Mouse (Mus musculus): Measurements from ENCODE around the gene Rftn2. TPM values are rescaled to one million over a fixed set of nuclear protein-coding genes. Genes with fewer than 3 reads are reported as not detected.

Gene Rftn2
- polyA plus RNA-seq, 1 experiment from 2014 or later, result 13.8 TPM

DNA sequence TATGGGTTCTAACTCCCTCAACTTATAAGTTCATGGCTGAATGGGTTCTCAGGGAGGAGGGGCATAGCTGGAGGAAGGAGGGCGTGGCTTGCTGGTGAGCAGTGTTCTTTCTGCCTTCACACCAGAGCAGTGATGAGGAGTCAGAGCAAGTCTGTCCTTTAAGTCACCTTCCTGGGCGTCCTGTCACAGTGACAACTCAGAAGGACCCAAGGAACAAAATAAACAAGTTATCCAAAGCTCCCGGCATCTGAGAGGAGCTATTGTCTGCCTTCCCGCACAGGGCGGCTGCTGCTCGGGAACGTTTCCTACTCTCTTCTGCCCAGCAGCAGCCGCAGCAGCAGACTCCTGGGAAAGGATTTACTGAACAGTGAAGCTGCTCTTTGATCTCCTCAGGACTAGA is 34.6 kb downstream of the Rftn2 start:
- Histone ChIP-seq H3K4me3 (peak overlapping the region; percentile 30), H3K4me1 (peaks cover 23% of the 10 kb centered on the region), H3K27ac (peak overlapping the region; percentile 65), H3K27me3 (no peaks in the 10 kb centered on the region), H3K36me3 (no peaks in the 10 kb centered on the region), H3K9me3 (no peaks in the 10 kb centered on the region), H3K4me2 (peak overlapping the region; percentile 53), H3K9ac (peak overlapping the region; percentile 22; the same call in 1 of the 2 replicates)
- WGBS, result 7% methylated on average over 8 of the region's 8 CpGs
- peak; percentile 31; the same call in 1 of the 2 replicates for ATAC-seq (ENCODE audit: borderline replicate concordance, extremely low read depth, low FRiP score, low TSS enrichment)

DNA sequence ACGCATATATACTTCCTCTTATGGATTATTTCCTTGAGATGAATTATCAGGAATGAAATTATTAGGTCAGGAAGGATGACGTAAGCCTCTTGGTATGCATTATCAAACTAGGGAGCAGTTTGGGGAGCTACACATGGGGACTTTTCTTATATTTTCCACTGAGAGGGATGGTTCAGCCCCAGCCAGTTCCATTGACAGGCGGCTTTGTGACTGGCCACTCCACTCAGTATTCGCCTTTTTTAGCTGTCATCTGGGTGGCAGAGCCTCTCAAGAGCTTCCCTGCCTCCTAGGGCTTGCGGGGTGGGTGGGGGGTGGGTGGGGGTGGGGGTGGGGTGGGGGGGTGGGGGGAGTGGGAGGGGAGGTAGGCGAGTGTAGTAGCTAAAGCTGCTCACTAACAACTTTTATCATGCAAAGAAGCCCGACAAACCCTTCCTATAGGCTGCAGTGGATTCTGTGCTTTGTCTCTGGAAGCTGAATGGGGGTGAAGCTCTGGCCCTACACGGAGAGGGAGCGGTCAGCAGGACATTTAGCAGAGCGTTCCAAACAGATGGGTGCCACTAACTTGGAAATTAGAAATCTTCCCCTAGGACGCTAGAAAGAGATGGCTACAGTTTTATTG is 39.9 kb downstream of the Rftn2 start:
- no peak for ATAC-seq (ENCODE audit: borderline replicate concordance, extremely low read depth, low FRiP score, low TSS enrichment)
- no peaks in the 10 kb centered on the region for H3K27me3 ChIP-seq
- no peak overlapping the region for H3K27ac ChIP-seq
- H3K4me3 ChIP-seq, result no peak overlapping the region
- H3K9me3 ChIP-seq, result no peaks in the 10 kb centered on the region
- H3K4me1 ChIP-seq, result peaks cover under 1% of the 10 kb centered on the region
- H3K4me2 ChIP-seq, result no peak overlapping the region
- peaks cover 4% of the 10 kb centered on the region; the same call in 1 of the 2 replicates for H3K36me3 ChIP-seq
- WGBS, result 34% methylated on average over 11 of the region's 11 CpGs
- no peak overlapping the region for H3K9ac ChIP-seq

DNA sequence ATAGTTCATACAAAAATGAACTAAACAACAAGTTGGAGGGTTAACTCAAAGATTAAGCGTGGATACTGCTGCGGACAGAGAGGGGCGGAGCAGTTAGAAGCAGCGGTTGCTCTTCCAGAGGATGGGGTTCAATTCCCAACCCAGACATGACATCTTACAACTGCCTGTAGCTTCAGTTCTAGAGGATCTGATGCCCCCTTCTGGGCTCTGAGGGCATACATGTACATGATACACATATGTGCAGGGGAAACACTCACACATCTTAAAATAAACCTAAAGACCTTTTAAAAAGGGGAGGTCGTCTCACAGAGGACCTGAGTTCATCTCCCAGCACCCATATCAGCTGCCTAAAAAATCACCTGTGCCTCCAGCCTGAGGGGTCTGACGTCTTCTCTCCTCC is 40.9 kb downstream of the Rftn2 start:
- no peak overlapping the region for H3K4me3 ChIP-seq
- H3K4me2 ChIP-seq, result no peak overlapping the region
- H3K4me1 ChIP-seq, result no peaks in the 10 kb centered on the region
- 83% methylated on average over 6 of the region's 6 CpGs for whole genome bisulfite sequencing
- H3K36me3 ChIP-seq, result peaks cover 9% of the 10 kb centered on the region
- H3K9me3 ChIP-seq, result no peaks in the 10 kb centered on the region
- no peaks in the 10 kb centered on the region for H3K27me3 ChIP-seq
- no peak for ATAC-seq (ENCODE audit: borderline replicate concordance, extremely low read depth, low FRiP score, low TSS enrichment)
- H3K9ac ChIP-seq, result no peak overlapping the region
- no peak overlapping the region for H3K27ac ChIP-seq

DNA sequence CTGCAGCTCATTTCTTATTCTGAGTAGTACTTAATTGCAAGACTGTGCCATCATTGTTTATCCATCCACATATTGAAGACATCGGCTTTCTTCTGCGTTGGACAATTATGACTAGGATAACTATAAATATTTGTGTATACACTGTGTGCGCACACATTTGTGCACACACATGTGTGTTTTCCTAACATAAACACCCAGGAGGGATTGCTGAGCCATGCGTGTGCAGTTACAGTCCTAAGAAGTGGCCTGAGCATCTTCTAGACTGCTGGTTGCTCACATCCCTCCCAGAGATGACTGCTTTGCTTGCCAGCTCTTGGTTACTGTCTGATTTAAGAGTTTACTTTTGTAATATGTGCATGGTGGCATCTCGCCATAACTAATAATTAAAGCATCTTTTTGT is 44.2 kb downstream of the Rftn2 start:
- H3K27me3 ChIP-seq, result no peaks in the 10 kb centered on the region
- no peak for ATAC-seq (ENCODE audit: borderline replicate concordance, extremely low read depth, low FRiP score, low TSS enrichment)
- H3K27ac ChIP-seq, result no peak overlapping the region
- H3K4me1 ChIP-seq, result no peaks in the 10 kb centered on the region
- no peak overlapping the region for H3K4me3 ChIP-seq
- H3K9ac ChIP-seq, result no peak overlapping the region
- no peaks in the 10 kb centered on the region for H3K9me3 ChIP-seq
- peaks cover 18% of the 10 kb centered on the region for H3K36me3 ChIP-seq
- no peak overlapping the region for H3K4me2 ChIP-seq
- WGBS, result 55% methylated on average over 5 of the region's 5 CpGs

DNA sequence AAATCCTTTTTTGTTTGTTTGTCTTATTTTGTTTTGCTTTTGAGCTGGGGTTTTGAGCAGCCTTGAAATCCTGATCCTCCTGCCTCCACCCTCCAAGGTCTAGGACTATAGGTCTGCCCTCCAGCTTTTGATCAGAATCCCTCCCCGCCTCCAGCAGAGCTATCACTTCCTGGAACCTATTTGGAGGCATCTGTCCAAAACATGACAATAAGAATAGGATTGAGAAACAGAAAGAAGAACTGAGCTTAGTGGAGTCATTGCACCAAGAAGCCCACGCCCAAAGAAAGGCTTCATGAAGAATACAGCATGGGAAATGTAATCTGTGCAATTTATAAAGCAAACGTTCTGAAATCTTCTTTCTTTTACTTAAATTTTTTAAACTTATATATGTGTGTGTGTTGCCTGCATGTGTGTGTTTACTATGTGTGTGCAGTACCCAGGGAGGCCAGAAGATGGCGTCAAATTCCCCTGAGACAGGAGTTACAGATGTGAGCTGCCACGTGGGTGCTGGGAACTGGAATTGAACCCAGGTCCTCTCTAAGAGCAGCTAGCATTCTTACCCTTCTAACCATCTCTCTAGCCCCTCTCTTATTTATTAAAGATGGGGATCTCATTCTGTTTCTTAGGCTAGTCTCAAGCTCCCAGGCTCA is 46.5 kb downstream of the Rftn2 start:
- peaks cover 21% of the 10 kb centered on the region for H3K36me3 ChIP-seq
- H3K4me1 ChIP-seq, result no peaks in the 10 kb centered on the region
- H3K4me3 ChIP-seq, result no peak overlapping the region
- H3K27ac ChIP-seq, result no peak overlapping the region
- H3K27me3 ChIP-seq, result no peaks in the 10 kb centered on the region
- H3K9me3 ChIP-seq, result no peaks in the 10 kb centered on the region
- no peak for ATAC-seq (ENCODE audit: borderline replicate concordance, extremely low read depth, low FRiP score, low TSS enrichment)
- H3K4me2 ChIP-seq, result no peak overlapping the region
- no peak overlapping the region for H3K9ac ChIP-seq
- WGBS, result 76% methylated on average over 5 of the region's 5 CpGs

GRCm38 (mm10) chr1:55174558-55175034 is 52.0 kb downstream of the Rftn2 start:
- WGBS, result 16% methylated on average over 3 of the region's 3 CpGs
- Histone ChIP-seq H3K4me1 (no peaks in the 10 kb centered on the region), H3K4me3 (no peak overlapping the region), H3K27me3 (no peaks in the 10 kb centered on the region), H3K36me3 (0 out of 2 replicates have a peak, but pooled peaks cover 2% of the 10 kb centered on the region), H3K9me3 (no peaks in the 10 kb centered on the region), H3K27ac (no peak overlapping the region), H3K4me2 (no peak overlapping the region), H3K9ac (no peak overlapping the region)
- ATAC-seq (ENCODE audit: borderline replicate concordance, extremely low read depth, low FRiP score, low TSS enrichment), result no peak

DNA sequence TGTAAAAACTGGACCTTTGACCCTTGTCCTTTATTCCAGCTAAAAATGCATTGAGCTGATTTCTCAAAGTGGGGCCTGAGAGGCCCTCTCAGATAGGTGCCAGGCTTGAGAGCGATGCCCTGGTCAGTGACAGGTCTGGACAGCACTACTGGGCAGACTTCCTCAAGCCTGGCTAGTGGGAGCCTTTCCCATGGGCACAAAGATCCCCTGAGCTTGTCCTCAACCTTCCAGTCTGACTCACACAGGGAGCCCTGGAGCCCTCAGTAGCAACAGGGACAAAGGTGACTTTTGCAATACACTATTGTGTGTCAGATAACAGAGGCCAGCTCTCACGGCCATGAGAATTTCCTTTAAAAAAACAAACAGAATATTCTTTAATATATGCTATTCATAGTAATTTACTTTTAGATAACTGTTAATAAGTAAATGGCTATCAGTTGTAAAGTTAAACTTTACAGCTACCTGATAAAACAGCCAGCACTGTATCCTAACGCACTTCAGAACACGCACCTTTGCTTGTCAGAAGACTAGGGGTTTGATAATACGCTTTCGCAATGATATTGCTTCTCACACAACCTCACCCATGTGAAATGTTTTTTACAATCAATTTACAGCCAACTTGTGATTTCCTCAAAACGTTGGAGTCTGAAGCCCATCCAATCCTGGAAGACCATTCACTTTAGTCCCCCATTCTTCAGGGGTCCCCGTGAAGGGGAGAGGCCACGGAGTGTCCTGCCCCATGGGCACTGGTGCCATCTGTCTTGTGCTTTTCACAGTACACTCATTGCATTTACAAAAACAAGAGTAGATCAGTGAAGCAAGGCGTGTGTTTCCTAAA is 52.6 kb downstream of the Rftn2 start:
- no peaks in the 10 kb centered on the region for H3K4me1 ChIP-seq
- H3K4me2 ChIP-seq, result no peak overlapping the region
- H3K4me3 ChIP-seq, result no peak overlapping the region
- H3K9ac ChIP-seq, result no peak overlapping the region
- H3K36me3 ChIP-seq, result peaks cover 7% of the 10 kb centered on the region; the same call in 1 of the 2 replicates
- H3K27ac ChIP-seq, result no peak overlapping the region
- H3K9me3 ChIP-seq, result 0 out of 2 replicates have a peak, but pooled peaks cover 4% of the 10 kb centered on the region
- ATAC-seq (ENCODE audit: borderline replicate concordance, extremely low read depth, low FRiP score, low TSS enrichment), result no peak
- 67% methylated on average over 10 of the region's 10 CpGs for WGBS
- no peaks in the 10 kb centered on the region for H3K27me3 ChIP-seq

GRCm38 (mm10) chr1:55171361-55172325 is 54.9 kb downstream of the Rftn2 start:
- 64% methylated on average over 22 of the region's 22 CpGs for WGBS
- Histone ChIP-seq H3K27ac (no peak overlapping the region), H3K9me3 (0 out of 2 replicates have a peak, but pooled peaks cover 4% of the 10 kb centered on the region), H3K4me1 (no peaks in the 10 kb centered on the region), H3K36me3 (peaks cover 6% of the 10 kb centered on the region; the same call in 1 of the 2 replicates), H3K4me3 (no peak overlapping the region), H3K27me3 (no peaks in the 10 kb centered on the region), H3K4me2 (no peak overlapping the region), H3K9ac (no peak overlapping the region)
- no peak for ATAC-seq (ENCODE audit: borderline replicate concordance, extremely low read depth, low FRiP score, low TSS enrichment)

GRCm38 (mm10) chr1:55168591-55168990 is 58.0 kb downstream of the Rftn2 start:
- no peak for ATAC-seq (ENCODE audit: borderline replicate concordance, extremely low read depth, low FRiP score, low TSS enrichment)
- no peak overlapping the region for H3K4me2 ChIP-seq
- no peak overlapping the region for H3K9ac ChIP-seq
- peaks cover 6% of the 10 kb centered on the region; the same call in 1 of the 2 replicates for H3K36me3 ChIP-seq
- H3K4me1 ChIP-seq, result no peaks in the 10 kb centered on the region
- H3K4me3 ChIP-seq, result no peak overlapping the region
- WGBS, result 94% methylated on average over 4 of the region's 4 CpGs
- H3K9me3 ChIP-seq, result 0 out of 2 replicates have a peak, but pooled peaks cover 4% of the 10 kb centered on the region
- no peak overlapping the region for H3K27ac ChIP-seq
- H3K27me3 ChIP-seq, result no peaks in the 10 kb centered on the region

DNA sequence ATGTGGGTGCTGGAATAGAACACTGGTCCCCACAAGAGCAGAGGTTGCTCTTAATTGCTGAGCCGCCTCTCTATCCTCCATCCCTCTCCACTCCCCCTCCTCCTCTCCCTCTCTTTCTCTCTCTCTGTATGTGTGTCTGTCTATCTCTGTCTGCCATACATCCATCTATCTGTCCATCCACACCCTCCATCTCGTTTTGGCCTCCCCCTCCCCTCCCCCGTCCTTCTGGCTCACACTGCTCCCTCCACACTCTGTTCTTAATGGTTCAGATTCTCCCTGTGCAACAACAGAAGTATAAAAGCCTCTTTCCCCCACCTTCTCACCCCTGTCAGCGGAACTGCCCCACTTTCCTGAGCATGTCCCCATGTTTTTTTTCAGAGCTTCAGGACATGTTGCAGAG is 59.0 kb downstream of the Rftn2 start:
- H3K4me2 ChIP-seq, result no peak overlapping the region
- H3K27ac ChIP-seq, result no peak overlapping the region
- H3K36me3 ChIP-seq, result peaks cover 6% of the 10 kb centered on the region; the same call in 1 of the 2 replicates
- no peak overlapping the region for H3K9ac ChIP-seq
- 71% methylated on average over 4 of the region's 4 CpGs for WGBS
- H3K27me3 ChIP-seq, result no peaks in the 10 kb centered on the region
- H3K4me3 ChIP-seq, result no peak overlapping the region
- no peaks in the 10 kb centered on the region for H3K4me1 ChIP-seq
- 0 out of 2 replicates have a peak, but pooled peaks cover 4% of the 10 kb centered on the region for H3K9me3 ChIP-seq
- no peak for ATAC-seq (ENCODE audit: borderline replicate concordance, extremely low read depth, low FRiP score, low TSS enrichment)

DNA sequence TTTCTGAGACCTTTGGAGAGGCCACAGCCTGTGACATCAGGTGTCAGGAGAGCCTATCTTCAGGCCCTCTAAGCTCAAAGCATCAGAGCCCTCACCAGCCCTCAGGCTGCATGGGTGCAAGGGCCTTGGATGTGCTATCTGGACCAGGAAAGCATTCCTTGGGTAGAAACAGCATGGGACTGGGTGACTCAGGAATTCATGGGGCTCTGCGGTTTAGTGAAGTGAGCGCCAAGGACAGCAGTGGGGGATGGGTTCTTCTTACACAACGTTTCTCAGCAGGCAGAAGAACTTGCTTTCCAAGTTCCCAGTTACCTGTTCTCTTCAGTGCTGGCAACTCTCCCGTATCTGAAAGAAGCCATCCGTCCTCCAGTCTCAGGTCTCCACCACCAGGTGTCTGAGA is 62.6 kb downstream of the Rftn2 start:
- Histone ChIP-seq H3K4me2 (no peak overlapping the region), H3K4me1 (no peaks in the 10 kb centered on the region), H3K9me3 (no peaks in the 10 kb centered on the region), H3K36me3 (peaks cover 2% of the 10 kb centered on the region; the same call in 1 of the 2 replicates), H3K27ac (no peak overlapping the region), H3K4me3 (no peak overlapping the region), H3K27me3 (no peaks in the 10 kb centered on the region), H3K9ac (no peak overlapping the region)
- WGBS, result 52% methylated on average over 5 of the region's 5 CpGs
- no peak for ATAC-seq (ENCODE audit: borderline replicate concordance, extremely low read depth, low FRiP score, low TSS enrichment)

Measured in lung, embryonic 15.5 days (tissue).